Mouse (Mus musculus) lung, postnatal 4 days (tissue): ENCODE data around the gene Fnip2.
A peak's percentile ranks its signal among the peaks of the same experiment; 100 is the strongest.

Experiments used
- DNase-seq, 2 experiments: peaks; one replicate each; pipeline ENCODE4 v3.0.0; 2021

Fnip2 gene

DNA sequence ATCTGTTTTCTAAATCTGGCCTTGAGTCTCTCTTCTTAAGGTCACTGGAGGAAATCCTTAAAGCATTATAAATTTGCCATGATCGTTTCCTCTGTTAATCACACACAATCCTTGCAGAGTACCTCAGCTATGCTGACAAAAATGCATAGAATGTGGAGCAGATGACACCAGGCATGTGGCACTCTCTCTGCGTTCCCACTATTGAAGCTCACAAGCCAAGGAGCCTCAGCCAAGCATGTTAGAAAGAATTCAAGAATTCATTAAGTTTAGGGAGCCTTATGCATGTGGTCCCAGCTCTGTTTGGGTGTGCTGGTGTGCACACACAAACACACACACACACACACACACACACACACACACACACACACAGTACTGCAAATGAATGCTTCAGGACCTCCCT is 155.9 kb downstream of the Fnip2 start:
- no peak for DNase-seq

DNA sequence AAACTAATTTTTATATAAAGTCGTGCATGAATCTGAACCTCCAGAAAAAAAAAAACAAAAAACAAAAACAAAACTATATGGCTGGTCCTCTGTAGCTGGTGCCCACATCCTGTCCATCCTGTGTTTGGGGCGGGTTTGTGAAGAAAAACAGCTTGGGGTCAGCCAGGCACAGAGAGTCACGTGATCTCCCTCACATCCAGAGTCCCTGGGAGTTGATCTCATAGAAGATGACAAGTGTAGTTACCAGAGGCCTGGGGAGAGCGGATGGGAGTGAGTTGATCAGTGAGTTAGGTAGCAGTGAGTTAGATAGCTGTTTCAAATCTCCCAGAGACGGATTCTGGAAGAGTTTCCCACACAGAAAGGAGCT is 157.0 kb downstream of the Fnip2 start:
- DNase-seq, result peak in 1 of 2 experiments; percentile 38

- DNase-seq, result no peak
Observed at GRCm38 (mm10) chr3:79409927-79410628, 157.5 kb downstream of the Fnip2 start.

DNA sequence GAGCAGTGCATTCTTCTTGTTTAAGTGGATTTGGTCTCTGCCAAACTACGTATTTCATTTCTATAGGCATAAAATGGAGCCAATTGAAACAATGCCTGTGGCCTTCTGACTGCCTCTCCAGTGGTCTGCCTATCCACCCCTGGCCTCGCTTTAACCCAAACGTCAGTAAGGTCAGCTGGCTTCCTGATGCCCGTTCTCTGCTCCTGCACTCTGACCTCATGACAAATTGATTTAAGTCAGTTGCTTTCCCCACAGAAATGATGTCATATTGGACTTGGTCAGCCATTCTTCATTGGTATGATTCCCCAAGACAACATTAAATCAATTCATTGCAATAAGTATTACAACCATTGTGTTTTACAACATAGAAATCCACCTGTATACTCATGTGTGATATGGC is 159.1 kb downstream of the Fnip2 start:
- no peak for DNase-seq
